Mouse (Mus musculus) lung, postnatal 4 days (tissue): ENCODE measurements around the gene Itgb1.

ENCODE experiments used
- DNase-seq, 2 experiments: peaks; one replicate each; pipeline ENCODE4 v3.0.0; 2021

Itgb1 gene

DNA sequence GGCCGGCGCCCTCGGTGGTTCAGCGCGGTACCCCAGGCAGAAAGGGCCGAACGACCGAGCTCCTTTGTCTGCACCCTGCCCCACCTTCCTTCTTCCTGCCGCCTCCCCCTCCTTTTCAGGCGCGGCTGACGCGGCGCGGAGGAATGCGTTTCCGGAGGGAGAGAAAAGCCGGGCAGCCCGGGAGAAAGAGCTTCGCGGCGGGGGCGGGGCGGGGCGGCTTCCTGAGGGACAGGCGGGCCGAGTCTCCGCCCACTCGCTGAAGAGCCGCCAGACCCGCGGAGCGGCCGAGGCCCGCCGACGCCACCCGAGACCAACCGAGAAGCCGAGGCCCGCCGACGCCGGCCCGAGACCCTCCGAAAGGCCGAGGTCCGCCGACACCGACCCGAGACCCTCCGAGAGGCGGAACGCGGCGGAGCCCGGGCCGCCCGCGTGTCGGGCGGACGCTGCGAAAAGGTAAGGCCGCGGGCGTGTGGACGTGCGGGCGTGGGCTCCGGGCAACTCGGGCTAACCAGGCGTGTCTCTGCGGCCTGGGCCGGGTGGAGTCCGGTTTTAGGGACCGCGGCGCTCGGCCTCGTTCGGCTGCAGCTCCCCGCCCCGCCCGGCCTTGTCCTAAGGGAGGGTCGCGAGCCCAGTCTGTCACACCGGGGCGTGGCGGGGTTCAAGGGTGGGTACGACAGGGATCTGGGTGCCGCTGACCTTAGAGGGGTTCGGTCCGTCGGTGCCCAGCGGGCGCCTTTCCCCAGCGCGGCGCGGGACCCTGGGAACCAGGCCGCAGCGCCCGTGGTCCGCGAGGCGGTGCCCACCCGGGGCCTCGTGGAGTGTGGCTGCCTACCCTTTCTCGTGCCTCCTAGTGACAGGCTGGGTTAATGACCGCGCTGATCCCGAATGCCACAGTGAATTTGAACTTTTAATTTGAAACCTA is at the start of gene Itgb1:
TSS of gene Itgb1 (plus strand) at position 148 of the 922 bp plus-strand sequence.
- peak; percentile 96 to 98 for DNase-seq

DNA sequence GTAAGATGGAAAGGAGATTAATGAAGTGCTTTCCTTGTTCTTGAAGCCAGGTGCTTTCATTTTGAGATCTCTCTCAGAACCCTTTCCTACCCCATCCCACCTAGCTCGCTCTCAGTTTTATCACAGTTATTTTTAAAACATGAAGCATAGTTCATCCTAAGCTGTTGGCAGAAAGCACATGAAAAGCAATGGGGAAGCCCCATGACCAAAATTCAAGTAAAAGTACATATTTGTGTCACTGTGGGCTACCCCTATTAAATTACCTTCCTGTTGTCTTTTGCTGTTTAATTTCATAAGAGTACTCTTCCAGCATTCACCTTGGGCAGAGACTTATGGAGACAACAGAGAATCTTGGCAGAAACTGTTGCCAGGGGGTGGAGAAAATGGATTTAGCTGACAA is 42.4 kb upstream of the Itgb1 start:
- DNase-seq = no peak

DNA sequence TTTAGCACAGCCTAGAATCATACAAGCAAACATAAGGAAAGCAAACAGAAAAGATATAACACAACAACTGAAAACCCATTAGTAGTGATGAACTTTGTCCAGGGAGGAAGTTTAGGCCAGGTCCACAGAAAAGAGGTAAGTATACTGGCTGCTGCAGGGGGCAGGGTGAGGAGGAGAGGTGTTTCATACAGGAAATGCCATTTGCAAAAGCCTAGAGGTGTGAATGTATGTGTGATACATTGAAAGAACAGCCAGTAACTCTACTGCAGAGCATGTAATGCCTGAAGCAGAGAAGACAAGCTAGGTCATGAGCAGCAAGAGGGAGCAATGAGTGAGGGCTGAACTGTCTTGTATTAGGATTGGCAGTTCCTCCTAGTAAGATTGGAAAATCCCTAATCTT is 40.0 kb upstream of the Itgb1 start:
- DNase-seq = no peak

DNA sequence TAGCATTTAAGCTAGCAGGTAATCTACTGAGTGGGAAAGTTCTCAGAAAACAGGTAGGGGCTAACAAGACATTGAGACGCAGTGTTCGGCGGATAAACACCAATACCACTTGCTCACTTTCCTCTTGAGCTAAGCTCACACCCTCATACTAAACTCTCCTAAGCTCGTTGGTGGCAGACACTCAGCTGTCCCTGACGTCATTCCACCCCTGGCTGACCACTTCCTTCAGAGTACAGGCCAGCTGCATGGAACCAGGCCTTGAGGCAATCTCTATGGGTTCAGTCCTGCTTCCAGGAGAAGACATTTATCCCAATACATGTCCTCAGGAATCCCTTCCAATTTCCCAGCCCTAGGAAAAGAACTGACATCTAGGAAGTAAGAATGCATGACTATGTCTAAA is 39.0 kb upstream of the Itgb1 start:
- no peak for DNase-seq

DNA sequence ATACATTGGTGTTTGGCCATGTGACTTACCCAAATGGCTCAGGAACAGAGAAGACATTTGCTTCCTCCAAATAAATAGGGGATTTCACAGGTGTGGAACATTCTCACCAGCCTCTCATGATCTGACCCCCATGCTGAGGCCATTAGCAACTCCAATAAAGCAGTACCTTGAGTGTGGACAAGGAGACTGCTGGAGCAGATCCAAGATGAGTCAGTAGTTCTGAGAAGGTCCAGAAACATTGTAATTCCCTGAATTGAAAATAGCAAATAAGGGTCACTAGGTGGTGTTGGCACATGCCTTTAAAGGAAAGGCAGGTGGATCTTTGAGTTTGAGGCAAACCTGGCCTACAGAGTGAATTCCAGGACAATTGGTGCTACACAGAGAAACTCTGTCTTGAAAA is 37.4 kb upstream of the Itgb1 start:
- no peak for DNase-seq

DNA sequence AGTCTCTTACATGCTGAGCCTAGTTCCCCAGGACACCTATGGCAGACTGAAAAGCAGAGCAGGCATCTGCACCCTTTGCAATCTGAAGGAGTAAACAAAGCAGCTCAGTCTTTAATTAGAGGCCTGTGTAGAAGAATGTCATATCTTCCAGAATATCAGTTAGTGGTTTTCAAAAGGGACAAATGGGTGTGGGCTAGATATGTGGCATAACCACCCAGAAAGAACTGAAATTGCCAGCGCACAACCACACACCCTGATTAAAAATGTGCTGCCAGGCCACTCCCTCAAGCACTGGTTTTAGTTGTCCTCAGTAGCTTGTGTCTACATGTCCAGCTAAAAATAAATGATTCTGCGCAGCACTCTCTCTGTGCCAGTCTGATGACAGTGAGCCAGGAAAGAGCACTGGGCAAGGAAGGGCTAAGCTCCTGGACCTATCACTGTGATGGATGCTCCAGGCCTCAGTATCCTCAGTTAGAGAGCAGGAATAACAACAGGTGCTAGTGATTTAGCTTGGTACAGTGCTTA is 35.1 kb upstream of the Itgb1 start:
- no peak for DNase-seq

DNA sequence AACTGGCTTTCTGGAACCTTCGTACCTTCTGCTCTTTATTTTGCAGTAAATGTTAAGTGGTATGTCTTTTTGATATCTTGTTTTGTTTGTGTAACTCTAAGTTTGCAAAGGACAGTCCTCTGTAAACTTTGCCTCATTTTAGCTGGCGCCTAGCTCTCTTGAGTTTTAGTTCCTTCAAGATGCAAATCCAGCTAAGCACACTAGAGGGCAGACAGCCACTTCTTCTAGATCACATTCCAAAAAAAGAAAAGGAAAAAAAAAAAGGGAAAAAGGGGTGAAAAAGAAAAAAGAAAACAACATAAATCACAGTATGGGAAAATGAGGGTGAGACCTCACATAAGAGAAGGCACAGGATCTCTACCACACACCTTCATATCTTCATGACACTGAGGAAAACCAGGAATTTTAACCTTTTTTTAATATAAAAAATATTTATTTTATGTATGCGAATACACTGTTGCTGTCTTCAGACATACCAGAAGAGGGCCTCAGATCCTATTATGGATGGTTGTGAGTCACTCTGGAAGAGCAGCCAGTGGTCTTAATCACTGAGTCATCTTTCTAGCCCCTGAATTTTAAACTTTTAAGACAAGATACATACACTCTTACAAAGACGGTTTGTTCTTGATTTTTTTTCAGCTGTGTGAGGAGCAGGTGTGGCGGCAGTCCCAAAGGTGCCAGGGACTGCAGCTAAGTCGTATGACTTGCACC is 32.9 kb upstream of the Itgb1 start:
- peak in 1 of 2 experiments; percentile 54 for DNase-seq

DNA sequence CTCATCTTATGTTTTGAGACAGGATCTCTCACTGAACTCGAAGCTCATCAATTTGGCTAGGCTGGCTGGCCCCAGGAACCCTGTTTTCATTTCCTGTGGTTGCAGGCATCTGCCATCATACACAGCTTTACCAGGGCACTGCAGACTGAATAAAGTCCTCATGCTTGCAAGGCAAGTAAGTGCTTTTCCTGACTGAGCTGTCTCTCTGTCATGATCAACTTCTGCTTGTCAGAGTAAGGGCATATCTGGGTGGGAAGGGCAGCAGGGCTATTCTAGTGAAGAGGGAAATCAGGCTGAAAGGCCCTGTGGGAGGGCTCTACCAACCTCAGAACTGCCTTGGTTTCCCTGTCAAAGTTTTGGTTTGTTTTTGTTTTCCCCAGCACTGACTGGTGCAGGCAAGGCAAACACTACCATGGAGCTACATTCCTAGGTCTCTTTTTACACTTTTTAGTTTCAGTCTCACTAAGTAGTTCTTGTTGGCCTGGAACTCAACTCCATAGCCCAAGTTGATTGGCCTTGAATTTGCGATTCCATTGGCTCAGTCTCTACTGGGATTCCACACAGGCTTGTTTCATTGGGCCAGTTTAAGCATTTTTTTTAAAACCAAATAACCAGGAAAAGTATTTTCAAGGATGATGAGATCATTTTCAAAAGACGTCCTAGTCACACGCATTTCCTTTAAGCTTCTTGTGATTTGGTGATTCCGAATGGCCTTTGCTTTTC is 31.7 kb upstream of the Itgb1 start:
- DNase-seq = peak in 1 of 2 experiments; percentile 37

DNA sequence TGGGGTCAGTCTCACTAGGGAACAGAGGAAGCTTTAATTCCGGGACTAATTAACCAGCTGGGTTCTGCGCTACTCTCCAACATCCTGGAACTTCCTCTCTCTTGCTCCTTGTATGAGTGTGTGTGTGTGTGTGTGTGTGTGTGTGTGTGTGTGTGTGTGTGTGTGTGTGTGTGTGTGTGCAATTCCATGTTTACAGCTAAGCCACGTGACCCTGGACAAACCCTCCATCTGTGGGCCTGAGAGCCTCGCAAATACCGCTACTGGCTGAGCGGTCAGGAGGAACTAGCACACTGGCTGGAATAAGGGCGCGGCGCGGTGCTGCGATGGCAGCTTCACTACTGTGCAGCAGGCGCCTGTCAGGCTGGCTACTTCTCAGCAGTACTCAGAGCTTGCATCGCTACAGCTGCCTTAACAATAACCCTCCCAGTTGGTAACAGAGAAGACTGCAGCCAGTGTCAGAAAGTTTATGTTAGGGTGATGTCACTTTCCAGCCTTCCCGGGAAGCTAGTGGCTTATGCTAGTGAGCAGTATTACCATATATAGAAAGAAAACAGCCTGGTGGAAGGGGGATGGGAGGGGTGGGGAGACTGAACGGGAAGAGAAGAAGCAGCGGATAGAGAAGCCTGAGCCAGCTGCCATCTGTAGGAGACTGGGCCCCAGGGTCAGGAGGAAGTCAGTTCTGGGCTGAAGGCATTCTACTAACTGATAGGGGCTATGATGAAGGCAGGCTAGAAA is 30.9 kb upstream of the Itgb1 start:
- DNase-seq = peak; percentile 87 to 94

DNA sequence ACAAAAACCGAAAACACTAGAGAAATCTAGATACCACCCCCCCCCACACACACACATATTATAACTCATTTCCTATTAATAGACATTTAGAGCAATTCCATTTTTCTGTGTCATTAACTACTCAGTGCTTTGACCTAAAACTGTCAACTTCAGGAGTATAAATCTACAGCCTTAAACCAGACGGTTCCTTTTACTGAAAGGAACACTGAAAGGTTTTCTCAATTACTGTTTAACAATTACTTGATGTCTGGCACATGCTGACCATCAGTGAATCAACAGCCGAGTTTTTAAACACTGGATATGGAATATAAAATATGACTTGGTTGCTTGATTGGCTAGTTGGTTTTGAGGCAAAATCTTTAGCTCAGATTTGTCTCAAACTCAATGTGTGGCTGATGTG is 23.3 kb upstream of the Itgb1 start:
- DNase-seq = no peak

DNA sequence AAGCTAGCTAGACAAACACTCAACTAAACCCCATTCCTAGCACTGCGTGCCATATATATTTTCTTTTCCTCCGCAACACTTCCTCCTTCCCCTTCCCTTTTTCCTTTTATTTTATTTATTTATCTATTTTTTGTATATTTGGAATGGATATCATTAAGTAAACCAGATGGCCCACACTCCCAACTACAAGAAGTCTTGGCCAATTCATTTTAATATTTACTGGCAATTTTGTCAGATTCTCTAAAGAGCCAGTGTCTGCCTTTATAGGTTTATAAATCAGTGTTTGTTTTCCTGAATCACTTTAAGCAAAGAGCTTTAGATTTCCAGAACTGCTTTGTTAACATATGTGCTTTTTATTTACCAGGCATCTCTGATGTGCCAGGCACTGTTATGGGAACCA is 22.8 kb upstream of the Itgb1 start:
- DNase-seq = no peak

DNA sequence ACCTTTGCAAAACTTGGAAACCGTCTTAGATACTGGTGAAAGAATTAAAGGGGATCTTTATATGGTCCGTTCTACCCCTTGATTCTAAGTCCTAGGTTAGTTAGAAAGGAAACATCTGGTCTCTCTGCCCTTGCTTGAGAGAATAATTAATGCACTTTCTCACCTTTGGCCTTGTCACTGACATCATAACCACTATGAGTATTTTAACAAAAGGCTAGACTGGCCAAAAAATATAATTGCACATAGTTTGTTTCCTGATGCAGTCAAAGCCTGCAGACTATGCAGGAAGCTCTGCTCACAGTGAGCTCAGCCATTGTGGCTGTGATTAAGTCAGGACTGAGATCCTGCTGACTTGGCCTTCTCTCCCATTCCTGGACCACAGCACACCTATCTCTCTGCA is 22.3 kb upstream of the Itgb1 start:
- no peak for DNase-seq

DNA sequence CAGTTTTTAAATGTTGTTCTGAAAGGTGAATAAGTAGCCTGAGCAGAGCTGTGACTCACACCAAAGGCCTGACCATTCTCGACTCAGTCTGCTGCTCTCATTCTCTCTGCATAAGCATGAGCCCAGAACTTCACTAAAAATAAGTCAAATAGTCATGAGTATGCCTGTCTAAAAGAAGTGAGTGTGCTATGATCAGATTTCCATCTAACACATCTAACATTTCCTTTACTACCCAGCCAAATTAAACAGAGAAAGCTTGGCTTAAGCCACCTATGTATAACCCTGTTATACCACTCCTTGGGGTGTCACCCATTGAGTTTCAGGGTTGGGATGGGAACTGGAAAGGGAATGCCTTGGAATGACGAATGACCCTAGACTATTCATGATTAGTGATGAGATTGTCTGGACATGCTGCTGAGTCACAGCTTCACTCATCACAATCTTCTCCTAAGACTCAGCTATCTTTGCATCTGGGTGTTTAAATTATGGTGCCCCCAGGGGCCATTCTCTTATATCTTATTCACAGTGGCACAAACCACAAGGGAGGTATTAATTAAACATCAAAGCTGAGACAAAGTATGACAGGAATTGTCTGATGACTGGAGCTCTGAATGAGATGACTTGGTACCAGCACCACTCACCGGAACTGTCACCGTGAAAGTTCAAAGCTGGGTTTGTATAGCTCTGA is 18.7 kb upstream of the Itgb1 start:
- DNase-seq = no peak

DNA sequence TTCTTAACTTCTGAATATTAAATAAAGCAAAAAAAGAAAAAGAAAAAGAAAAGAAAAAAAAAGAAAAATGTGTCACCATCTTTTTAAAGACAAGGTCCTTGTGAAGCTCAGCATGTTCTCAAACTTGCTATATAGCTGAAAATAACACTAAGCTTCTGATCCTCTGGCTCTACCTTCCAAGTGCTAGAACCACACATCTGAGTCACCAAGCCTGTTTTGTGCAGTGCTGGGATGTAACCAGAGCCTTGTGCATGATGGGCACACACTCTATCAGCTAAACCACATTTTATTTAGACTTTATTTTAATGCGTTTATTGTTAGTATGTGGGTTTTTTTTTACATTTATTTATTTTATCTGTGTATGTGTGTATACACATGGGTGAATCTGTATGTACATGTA is 13.6 kb upstream of the Itgb1 start:
- no peak for DNase-seq

DNA sequence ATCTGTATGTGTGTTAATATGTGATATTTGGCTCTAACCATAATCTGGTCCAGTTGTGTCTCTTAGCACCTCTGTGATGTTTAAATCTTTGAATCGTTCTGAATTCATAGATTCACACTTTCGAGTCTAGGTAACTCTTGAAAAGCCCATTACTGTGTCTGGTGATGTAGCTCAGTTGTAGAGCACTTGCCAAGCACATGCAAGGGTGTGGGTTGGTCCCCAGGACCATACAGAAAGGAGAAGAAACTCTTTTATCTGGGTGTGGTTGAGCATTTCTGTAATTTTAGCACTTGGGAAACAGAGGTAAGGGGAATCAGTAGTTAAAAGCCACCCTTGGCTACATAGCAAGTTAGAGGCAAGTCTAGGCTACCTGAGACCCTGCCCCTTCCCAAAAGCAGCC is 13.0 kb upstream of the Itgb1 start:
- DNase-seq = no peak

DNA sequence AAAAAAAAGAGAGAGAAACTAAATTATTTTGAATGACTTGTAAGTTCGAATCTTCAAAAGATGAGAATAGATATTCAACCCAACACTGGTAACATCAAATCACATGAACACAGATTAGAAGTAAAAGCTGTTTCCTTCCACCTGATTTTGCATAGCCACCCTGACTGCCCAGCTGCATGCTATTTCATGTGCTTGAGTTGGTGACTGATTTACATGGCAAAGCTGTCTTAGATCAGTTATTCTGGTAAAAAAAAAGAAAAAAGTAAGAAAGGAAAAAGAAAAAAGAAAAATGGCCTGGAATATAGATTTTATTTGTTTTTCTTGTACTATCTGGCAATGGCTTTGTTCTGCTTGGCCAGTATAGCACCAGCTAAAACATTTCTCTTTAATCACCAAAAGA is 12.5 kb upstream of the Itgb1 start:
- DNase-seq = no peak

DNA sequence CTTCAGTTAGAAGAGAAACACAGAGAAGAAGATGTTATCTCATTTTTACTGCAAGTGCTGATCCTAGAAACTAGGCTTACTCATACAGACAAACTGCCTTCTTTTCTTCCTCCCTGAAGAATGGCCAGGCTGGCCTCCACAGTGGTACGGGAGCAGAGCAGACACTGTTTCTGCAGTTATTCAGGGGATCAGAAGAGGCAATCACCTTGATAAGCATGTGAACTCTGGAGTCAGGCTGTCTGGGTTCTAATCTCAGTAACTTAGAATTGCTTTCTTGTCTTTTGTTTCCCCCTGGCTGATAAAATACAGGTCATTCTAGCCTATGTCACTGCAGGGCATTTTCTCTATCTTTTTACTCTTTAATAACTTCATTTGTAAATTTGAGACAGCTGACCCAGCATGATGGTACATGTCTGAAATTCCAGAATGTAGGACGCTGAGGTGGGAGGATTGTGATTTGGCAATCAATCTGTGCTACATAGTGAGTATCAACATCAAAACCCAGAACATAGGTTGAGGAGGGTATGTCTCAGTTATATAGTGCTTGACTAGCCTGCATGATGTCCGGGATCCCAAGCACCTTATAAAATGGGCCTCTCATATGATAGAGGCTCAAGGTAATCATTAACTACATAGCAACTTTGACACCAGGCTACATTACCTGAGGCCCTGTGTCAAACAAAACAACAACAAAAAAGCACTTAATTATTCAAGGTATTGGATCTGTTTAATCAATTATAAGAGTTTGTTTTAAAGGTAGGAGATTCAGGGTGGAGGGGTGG is 9.4 kb upstream of the Itgb1 start:
- DNase-seq = no peak

DNA sequence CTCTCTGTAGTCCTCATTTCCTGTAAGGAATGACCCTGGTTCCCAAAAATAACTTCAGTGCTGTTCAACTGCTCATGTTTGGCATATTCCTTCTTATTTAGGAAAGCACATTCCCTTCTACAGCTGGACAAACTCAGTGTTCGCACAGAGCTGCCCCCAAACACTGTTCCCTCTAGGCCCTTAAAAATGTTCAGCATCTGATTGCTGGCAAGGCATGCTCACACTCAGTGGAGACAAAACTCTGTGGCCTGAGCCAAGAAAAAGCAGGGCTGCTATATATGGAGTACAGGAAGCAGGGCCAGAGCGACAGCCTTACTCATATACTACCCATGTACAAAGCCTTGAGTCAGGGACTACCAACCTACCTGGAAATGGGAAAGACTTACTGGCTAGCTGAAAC is 5.5 kb upstream of the Itgb1 start:
- DNase-seq = peak; percentile 66 to 81

DNA sequence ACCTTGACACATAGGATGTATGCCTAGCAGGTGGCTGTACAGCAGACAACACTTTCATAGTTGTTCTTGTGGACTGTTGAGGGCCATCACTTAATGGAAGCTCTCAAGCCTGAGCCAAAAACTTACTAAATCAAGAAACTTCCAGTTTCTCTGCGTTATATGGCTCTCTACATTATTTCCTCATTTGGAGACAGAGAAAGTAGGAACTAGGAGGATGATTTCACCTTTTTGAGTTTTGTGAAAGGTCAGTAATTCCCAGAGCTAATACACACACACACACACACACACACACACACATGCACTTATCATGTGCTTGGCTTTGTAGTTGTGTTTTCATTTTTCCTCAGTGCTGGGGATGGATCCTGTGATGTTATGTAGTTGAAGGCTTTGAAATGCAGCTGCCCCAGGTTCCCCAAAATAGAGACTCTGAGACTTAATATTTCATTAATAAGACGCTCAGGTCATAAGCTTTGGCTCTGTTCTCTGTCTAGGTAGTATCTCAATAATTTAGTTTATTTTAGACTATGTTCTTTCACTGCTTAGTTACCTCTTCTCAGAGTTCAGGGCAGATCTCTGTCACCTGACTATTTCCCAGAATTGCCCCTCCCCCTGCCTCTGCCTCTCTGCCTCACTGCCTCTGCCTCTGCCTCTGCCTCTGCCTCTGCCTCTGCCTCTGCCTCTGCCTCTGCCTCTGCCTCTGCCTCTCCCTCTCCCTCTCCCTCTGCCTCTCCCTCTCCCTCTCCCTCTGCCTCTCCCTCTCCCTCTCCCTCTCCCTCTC is 4.7 kb upstream of the Itgb1 start:
- DNase-seq = no peak

DNA sequence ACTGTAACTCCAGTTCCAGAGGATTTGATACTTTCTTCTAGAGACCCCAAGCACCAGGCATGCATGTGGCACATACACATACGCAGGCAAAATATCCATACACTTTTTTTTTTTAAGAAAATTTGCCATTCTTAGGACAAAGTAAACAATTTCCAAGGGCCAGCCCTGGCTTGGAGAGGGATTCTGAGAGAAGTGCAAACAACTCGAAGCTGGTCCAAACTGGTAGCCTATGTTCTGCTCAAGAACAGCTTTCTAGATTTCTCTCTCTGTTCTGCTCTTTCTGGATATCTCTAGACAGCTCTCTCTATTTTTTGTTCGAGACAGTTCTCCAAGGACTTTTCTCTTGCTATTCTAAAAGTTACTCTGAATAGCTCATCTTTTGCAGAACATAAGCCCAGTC is 3.5 kb upstream of the Itgb1 start:
- no peak for DNase-seq
